Mouse (Mus musculus): ENCODE results near the gene C1qtnf2. TPM values are rescaled to one million over a fixed set of nuclear protein-coding genes. Genes with fewer than 3 reads are reported as not detected.

The C1qtnf2 gene
- total and polyA plus RNA-seq, 2 experiments from 2014 or later = 13.9 to 21.6 TPM

GRCm38 (mm10) chr11:43434024-43434407, 40.1 kb upstream of the C1qtnf2 start:
- Histone ChIP-seq H3K4me2 (ENCODE audit: low read depth, low read length) (peak overlapping the region; percentile 85), H3K9me3 (ENCODE audit: low read length) (no peaks in the 10 kb centered on the region), H3K4me1 (ENCODE audit: insufficient read depth, low read length) (peaks cover 7% of the 10 kb centered on the region; the same call in 1 of the 2 replicates), H3K36me3 (ENCODE audit: insufficient read depth, low read length) (peaks cover 13% of the 10 kb centered on the region; the same call in 1 of the 2 replicates), H3K27me3 (ENCODE audit: insufficient read depth, low read length) (no peaks in the 10 kb centered on the region), H3K4me3 (ENCODE audit: low read length) (peak overlapping the region; percentile 85), H3K9ac (replicated peaks; ENCODE audit: low read length) (peak overlapping the region; percentile 76), H3K27ac (peak overlapping the region; percentile 77)
- TF ChIP-seq CTCF (IDR thresholded peaks at IDR 0.05; ENCODE audit: low read depth) = no peak
- no peak for DNase-seq (ENCODE audit: low spot score)
- ATAC-seq = peak; percentile 52
- 6% methylated on average over 9 of the region's 9 CpGs for WGBS

GRCm38 (mm10) chr11:43441121-43441520, 33.0 kb upstream of the C1qtnf2 start:
- no peak for DNase-seq (ENCODE audit: low spot score)
- TF ChIP-seq CTCF (IDR thresholded peaks at IDR 0.05; ENCODE audit: low read depth) = no peak
- no peak for ATAC-seq
- Histone ChIP-seq H3K4me2 (ENCODE audit: low read depth, low read length) (no peak overlapping the region), H3K4me1 (ENCODE audit: insufficient read depth, low read length) (no peaks in the 10 kb centered on the region), H3K27me3 (ENCODE audit: insufficient read depth, low read length) (no peaks in the 10 kb centered on the region), H3K9ac (replicated peaks; ENCODE audit: low read length) (no peak overlapping the region), H3K27ac (no peak overlapping the region), H3K4me3 (ENCODE audit: low read length) (no peak overlapping the region), H3K36me3 (ENCODE audit: insufficient read depth, low read length) (peaks cover 79% of the 10 kb centered on the region), H3K9me3 (ENCODE audit: low read length) (no peaks in the 10 kb centered on the region)
- 95% methylated on average over 10 of the region's 10 CpGs for WGBS

- no peak for TF ChIP-seq CTCF (IDR thresholded peaks at IDR 0.05; ENCODE audit: low read depth)
- Histone ChIP-seq H3K27ac (no peak overlapping the region), H3K4me2 (ENCODE audit: low read depth, low read length) (no peak overlapping the region), H3K27me3 (ENCODE audit: insufficient read depth, low read length) (no peaks in the 10 kb centered on the region), H3K4me3 (ENCODE audit: low read length) (no peak overlapping the region), H3K9ac (replicated peaks; ENCODE audit: low read length) (no peak overlapping the region), H3K9me3 (ENCODE audit: low read length) (no peaks in the 10 kb centered on the region), H3K4me1 (ENCODE audit: insufficient read depth, low read length) (no peaks in the 10 kb centered on the region), H3K36me3 (ENCODE audit: insufficient read depth, low read length) (peaks cover 86% of the 10 kb centered on the region)
- DNase-seq (ENCODE audit: low spot score) (no peak), ATAC-seq (no peak)
- WGBS = 95% methylated on average over 13 of the region's 13 CpGs
These were observed 30.9 kb upstream of the C1qtnf2 start for GRCm38 (mm10) chr11:43443183-43443582.

GRCm38 (mm10) chr11:43449916-43450315, 24.2 kb upstream of the C1qtnf2 start:
- 69% methylated on average over 2 of the region's 2 CpGs for WGBS
- no peak overlapping the region for H3K9ac ChIP-seq (replicated peaks; ENCODE audit: low read length)
- H3K9me3 ChIP-seq (ENCODE audit: low read length) = no peaks in the 10 kb centered on the region
- no peak overlapping the region for H3K4me3 ChIP-seq (ENCODE audit: low read length)
- ATAC-seq (no peak), DNase-seq (ENCODE audit: low spot score) (no peak)
- H3K27me3 ChIP-seq (ENCODE audit: insufficient read depth, low read length) = no peaks in the 10 kb centered on the region
- H3K36me3 ChIP-seq (ENCODE audit: insufficient read depth, low read length) = peaks cover 24% of the 10 kb centered on the region
- no peaks in the 10 kb centered on the region for H3K4me1 ChIP-seq (ENCODE audit: insufficient read depth, low read length)
- H3K4me2 ChIP-seq (ENCODE audit: low read depth, low read length) = no peak overlapping the region
- no peak for TF ChIP-seq CTCF (IDR thresholded peaks at IDR 0.05; ENCODE audit: low read depth)
- H3K27ac ChIP-seq = no peak overlapping the region

- no peak for TF ChIP-seq CTCF (IDR thresholded peaks at IDR 0.05; ENCODE audit: low read depth)
- Histone ChIP-seq H3K4me1 (ENCODE audit: insufficient read depth, low read length) (no peaks in the 10 kb centered on the region), H3K36me3 (ENCODE audit: insufficient read depth, low read length) (peaks cover 11% of the 10 kb centered on the region; the same call in 1 of the 2 replicates), H3K9me3 (ENCODE audit: low read length) (no peaks in the 10 kb centered on the region), H3K27me3 (ENCODE audit: insufficient read depth, low read length) (no peaks in the 10 kb centered on the region), H3K27ac (no peak overlapping the region), H3K9ac (replicated peaks; ENCODE audit: low read length) (no peak overlapping the region), H3K4me3 (ENCODE audit: low read length) (no peak overlapping the region), H3K4me2 (ENCODE audit: low read depth, low read length) (no peak overlapping the region)
- 66% methylated on average over 4 of the region's 4 CpGs for WGBS
- DNase-seq (ENCODE audit: low spot score) (no peak), ATAC-seq (no peak)
These were observed 22.8 kb upstream of the C1qtnf2 start for GRCm38 (mm10) chr11:43451322-43451721.

GRCm38 (mm10) chr11:43452266-43452665, 21.8 kb upstream of the C1qtnf2 start:
- H3K36me3 ChIP-seq (ENCODE audit: insufficient read depth, low read length) = peaks cover 4% of the 10 kb centered on the region; the same call in 1 of the 2 replicates
- H3K4me3 ChIP-seq (ENCODE audit: low read length) = no peak overlapping the region
- H3K4me1 ChIP-seq (ENCODE audit: insufficient read depth, low read length) = no peaks in the 10 kb centered on the region
- no peak for ATAC-seq
- no peak overlapping the region for H3K4me2 ChIP-seq (ENCODE audit: low read depth, low read length)
- H3K9me3 ChIP-seq (ENCODE audit: low read length) = no peaks in the 10 kb centered on the region
- WGBS = 84% methylated on average over 2 of the region's 2 CpGs
- H3K27ac ChIP-seq = no peak overlapping the region
- no peak for DNase-seq (ENCODE audit: low spot score)
- H3K27me3 ChIP-seq (ENCODE audit: insufficient read depth, low read length) = no peaks in the 10 kb centered on the region
- H3K9ac ChIP-seq (replicated peaks; ENCODE audit: low read length) = no peak overlapping the region
- TF ChIP-seq CTCF (IDR thresholded peaks at IDR 0.05; ENCODE audit: low read depth) = peak; percentile 40

- no peak for ATAC-seq
- 94% methylated on average over 25 of the region's 25 CpGs for WGBS
- Histone ChIP-seq H3K9ac (replicated peaks; ENCODE audit: low read length) (no peak overlapping the region), H3K36me3 (ENCODE audit: insufficient read depth, low read length) (no peaks in the 10 kb centered on the region), H3K4me2 (ENCODE audit: low read depth, low read length) (no peak overlapping the region), H3K9me3 (ENCODE audit: low read length) (no peaks in the 10 kb centered on the region), H3K27me3 (ENCODE audit: insufficient read depth, low read length) (no peaks in the 10 kb centered on the region), H3K4me1 (ENCODE audit: insufficient read depth, low read length) (no peaks in the 10 kb centered on the region), H3K27ac (no peak overlapping the region), H3K4me3 (ENCODE audit: low read length) (no peak overlapping the region)
- DNase-seq (ENCODE audit: low spot score) = no peak
- TF ChIP-seq CTCF (IDR thresholded peaks at IDR 0.05; ENCODE audit: low read depth) = no peak
These were observed 10.9 kb upstream of the C1qtnf2 start for GRCm38 (mm10) chr11:43463204-43463603.
